Mouse (Mus musculus): ENCODE measurements around the gene Arf6. TPM values are rescaled to one million over a fixed set of nuclear protein-coding genes. Genes with fewer than 3 reads are reported as not detected.

Arf6 gene
- total RNA-seq, 2 experiments from 2014 or later = 56.8 to 58.9 TPM

DNA sequence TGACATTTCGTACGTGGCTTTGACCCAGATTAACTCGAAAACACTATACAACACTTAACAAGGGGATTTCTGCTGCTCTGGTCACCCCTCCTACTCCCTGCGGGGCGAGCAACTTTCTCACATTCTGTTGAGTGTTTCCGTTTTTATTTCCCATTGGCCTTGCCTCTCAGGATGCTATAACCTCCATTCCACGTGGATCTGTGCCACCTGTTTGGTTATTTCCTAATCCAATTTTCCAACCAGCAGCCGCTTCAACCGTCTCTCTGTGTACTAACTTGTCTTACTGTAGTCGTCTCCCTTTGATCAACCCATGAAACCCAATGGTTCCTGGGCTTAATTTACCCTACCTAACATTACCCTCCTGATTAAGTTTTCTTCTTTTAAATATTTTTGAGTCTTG lies 21.1 kb downstream of the Arf6 start:
- no peak for TF ChIP-seq CTCF (IDR thresholded peaks at IDR 0.05)
- intact Hi-C loops (cut with DNase I) = no loop called here
- DNase-seq (ENCODE audit: extremely low spot score in 1 of 2, low spot score in 2 of 2) = no peak
- H3K4me3 ChIP-seq = no peak overlapping the region
- no peak overlapping the region for H3K27ac ChIP-seq

GRCm38 (mm10) chr12:69394456-69394855 lies 22.5 kb downstream of the Arf6 start:
- DNase-seq (ENCODE audit: extremely low spot score in 1 of 2, low spot score in 2 of 2) = no peak
- intact Hi-C loops (cut with DNase I) = no loop called here
- no peak for TF ChIP-seq CTCF (IDR thresholded peaks at IDR 0.05)

GRCm38 (mm10) chr12:69400367-69400766 lies 28.4 kb downstream of the Arf6 start:
- TF ChIP-seq CTCF (IDR thresholded peaks at IDR 0.05) = no peak
- intact Hi-C loops (cut with DNase I) = no loop called here
- no peak overlapping the region for H3K27ac ChIP-seq
- H3K4me3 ChIP-seq = no peak overlapping the region
- no peak for DNase-seq (ENCODE audit: extremely low spot score in 1 of 2, low spot score in 2 of 2)

More at GRCm38 (mm10) chr12:69394456-69394855, 22.5 kb downstream of the Arf6 start:
- no peak overlapping the region for H3K4me3 ChIP-seq
- H3K27ac ChIP-seq = no peak overlapping the region

DNA sequence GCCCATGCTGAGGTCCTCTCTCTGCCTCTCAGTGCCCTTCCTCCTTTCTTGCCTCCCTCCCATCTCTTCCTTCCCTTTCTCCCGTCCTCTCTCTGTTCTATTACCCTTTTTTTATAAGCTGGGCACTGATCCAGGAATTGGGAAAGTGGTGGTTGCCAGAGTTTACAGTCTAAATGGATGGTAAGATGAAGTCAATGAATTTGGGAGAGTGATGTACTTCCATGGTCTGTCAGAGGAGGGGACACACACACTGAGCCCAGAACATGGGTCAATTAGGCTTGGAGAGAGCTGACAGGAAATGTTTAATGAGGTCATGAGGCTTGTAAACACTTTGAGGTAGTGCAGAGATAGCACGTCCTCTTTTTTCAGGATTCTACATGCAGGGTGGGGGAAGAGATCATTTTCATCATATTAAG lies 28.9 kb downstream of the Arf6 start:
- DNase-seq (ENCODE audit: extremely low spot score in 1 of 2, low spot score in 2 of 2) = no peak
- Histone ChIP-seq H3K27ac (no peak overlapping the region), H3K4me3 (no peak overlapping the region)
- intact Hi-C loops (cut with DNase I) = no loop called here
- no peak for TF ChIP-seq CTCF (IDR thresholded peaks at IDR 0.05)

- TF ChIP-seq CTCF (IDR thresholded peaks at IDR 0.05) = no peak
- Histone ChIP-seq H3K27ac (no peak overlapping the region), H3K4me3 (no peak overlapping the region)
- intact Hi-C loops (cut with DNase I) = no loop called here
- DNase-seq (ENCODE audit: extremely low spot score in 1 of 2, low spot score in 2 of 2) = no peak
Observed at GRCm38 (mm10) chr12:69402100-69402499, 30.1 kb downstream of the Arf6 start.

DNA sequence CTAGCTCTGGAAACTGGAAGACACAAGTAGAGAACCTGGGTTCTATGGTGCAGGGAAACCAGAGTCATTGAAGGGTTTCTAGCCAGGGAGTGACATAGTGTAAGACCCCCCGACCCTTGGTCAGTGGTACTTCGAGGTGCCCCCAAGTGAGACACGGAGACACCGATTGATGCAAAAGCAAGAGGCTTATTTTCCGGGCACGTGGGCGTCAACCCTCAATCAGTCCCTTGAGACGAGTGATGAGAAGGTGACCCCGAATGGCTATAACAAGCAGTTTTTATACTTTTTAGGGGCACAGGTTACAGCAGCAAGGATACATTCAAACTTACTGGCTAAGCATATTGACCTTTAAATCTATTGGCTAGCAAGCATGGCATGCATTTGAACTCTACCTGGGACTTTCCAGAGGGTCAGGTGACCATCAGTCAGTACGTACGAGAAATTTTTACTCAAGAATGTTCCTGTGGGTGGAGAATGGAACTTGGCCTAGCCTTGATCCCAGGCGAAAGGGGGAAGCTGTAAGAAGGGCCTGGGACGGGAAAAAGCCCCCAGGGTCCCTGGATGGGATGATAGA lies 30.7 kb downstream of the Arf6 start:
- no peak overlapping the region for H3K4me3 ChIP-seq
- no peak for DNase-seq (ENCODE audit: extremely low spot score in 1 of 2, low spot score in 2 of 2)
- no peak overlapping the region for H3K27ac ChIP-seq
- TF ChIP-seq CTCF (IDR thresholded peaks at IDR 0.05) = no peak
- intact Hi-C loops (cut with DNase I) = no loop called here

DNA sequence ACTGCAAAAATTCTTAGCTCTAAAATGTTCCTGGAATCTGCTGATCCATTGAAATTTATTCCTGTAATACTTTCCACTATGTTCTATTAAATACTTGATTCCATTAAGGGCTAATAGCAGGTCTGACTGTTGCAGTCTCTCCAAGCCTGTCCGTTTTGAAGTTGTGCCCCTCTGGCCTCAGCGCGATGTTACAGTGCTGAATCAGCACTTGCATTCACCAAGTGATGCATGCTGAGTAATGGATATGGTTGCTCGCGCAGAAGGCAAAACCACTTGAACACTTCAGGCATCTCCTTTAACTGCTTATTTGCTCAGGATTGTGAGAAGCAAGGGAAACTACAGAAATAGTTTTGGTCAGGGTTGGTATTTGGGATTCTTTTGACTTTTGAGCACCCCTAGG lies 38.8 kb downstream of the Arf6 start:
- DNase-seq (ENCODE audit: extremely low spot score in 1 of 2, low spot score in 2 of 2) = no peak
- intact Hi-C loops (cut with DNase I) = no loop called here
- TF ChIP-seq CTCF (IDR thresholded peaks at IDR 0.05) = no peak
- Histone ChIP-seq H3K4me3 (no peak overlapping the region), H3K27ac (no peak overlapping the region)

- intact Hi-C loops (cut with DNase I) = no loop called here
- no peak overlapping the region for H3K4me3 ChIP-seq
- no peak for TF ChIP-seq CTCF (IDR thresholded peaks at IDR 0.05)
- H3K27ac ChIP-seq = no peak overlapping the region
- DNase-seq (ENCODE audit: extremely low spot score in 1 of 2, low spot score in 2 of 2) = no peak
Observed at GRCm38 (mm10) chr12:69411936-69412335, 40.0 kb downstream of the Arf6 start.

GRCm38 (mm10) chr12:69413303-69413702 lies 41.4 kb downstream of the Arf6 start:
- DNase-seq (ENCODE audit: extremely low spot score in 1 of 2, low spot score in 2 of 2) = no peak
- intact Hi-C loops (cut with DNase I) = no loop called here
- no peak for TF ChIP-seq CTCF (IDR thresholded peaks at IDR 0.05)
- no peak overlapping the region for H3K4me3 ChIP-seq
- H3K27ac ChIP-seq = no peak overlapping the region

DNA sequence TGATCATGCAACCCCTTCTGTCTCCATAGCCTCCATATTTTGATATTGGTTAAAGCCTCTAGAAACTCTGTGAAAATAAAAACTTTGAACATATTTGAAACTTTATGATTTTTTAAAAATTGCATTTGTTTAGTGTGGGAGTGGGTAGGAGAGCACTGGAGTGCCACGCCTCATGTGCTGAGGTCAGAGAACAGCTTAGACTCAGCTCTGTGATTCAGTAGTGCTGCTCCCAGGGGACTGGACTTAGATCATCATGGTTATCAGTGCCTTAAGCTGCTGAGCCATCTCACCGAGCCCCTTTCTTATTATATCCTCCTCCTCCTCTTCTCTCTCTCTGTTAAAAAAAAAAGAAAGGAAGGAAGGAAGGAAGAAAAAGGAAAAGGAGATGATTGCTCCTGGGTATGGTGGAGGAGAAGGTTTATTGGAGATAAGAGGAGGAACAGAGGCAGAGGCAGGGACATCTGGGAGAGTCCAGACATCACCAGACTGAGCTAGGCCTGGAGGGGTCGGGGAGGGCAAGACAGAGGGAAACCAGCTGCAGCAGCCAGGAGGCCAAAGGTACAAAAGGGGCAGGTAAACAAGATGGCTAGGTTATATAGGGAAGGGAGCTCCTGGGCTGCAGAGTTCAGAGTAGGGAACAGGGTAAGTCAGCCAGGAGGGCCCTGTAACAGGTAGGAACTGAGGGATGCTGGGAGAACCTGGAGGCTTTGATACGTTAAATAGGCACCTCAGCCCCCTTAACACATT lies 43.0 kb downstream of the Arf6 start:
- TF ChIP-seq CTCF (IDR thresholded peaks at IDR 0.05) = no peak
- DNase-seq (ENCODE audit: extremely low spot score in 1 of 2, low spot score in 2 of 2) = no peak
- intact Hi-C loops (cut with DNase I) = no loop called here
- no peak overlapping the region for H3K4me3 ChIP-seq
- no peak overlapping the region for H3K27ac ChIP-seq

DNA sequence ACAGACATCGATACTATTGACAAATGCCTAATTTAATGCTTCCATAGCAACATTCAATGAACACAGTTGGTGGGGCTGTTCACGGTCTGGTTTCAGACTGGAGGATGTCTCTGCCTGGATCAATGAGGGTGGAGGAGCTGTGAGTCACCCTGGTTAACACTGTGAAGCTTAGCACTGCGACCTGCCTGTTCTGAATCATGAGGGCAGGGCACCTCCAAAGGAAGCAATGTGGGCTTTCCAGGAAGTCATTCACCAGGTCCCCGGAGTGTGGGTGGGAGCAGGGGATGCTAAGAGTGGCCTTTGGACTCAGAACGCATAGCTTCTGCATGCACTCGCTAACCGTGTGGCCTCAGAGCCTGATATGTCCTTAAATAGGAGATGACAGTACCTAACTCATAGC lies 44.8 kb downstream of the Arf6 start:
- intact Hi-C loops (cut with DNase I) = loop anchor here (1.0 kb wide), 1 partner anchor 26 kb away; no protein-coding TSS in a partner anchor
- DNase-seq (ENCODE audit: extremely low spot score in 1 of 2, low spot score in 2 of 2) = no peak
- Histone ChIP-seq H3K27ac (no peak overlapping the region), H3K4me3 (no peak overlapping the region)
- no peak for TF ChIP-seq CTCF (IDR thresholded peaks at IDR 0.05)

- H3K4me3 ChIP-seq = no peak overlapping the region
- no peak for DNase-seq (ENCODE audit: extremely low spot score in 1 of 2, low spot score in 2 of 2)
- no peak for TF ChIP-seq CTCF (IDR thresholded peaks at IDR 0.05)
- H3K27ac ChIP-seq = no peak overlapping the region
- intact Hi-C loops (cut with DNase I) = no loop called here
Observed at GRCm38 (mm10) chr12:69417701-69418291, 45.8 kb downstream of the Arf6 start.

Data from left cerebral cortex, adult 2 months (tissue).